Mouse (Mus musculus): Measurements from ENCODE around the gene Paics. TPM values are rescaled to one million over a fixed set of nuclear protein-coding genes. Genes with fewer than 3 reads are reported as not detected.

The Paics gene
- polyA plus RNA-seq, 1 experiment from 2014 or later = 396 TPM

- H3K4me3 ChIP-seq (replicated peaks) = no peak overlapping the region
- no peak overlapping the region for H3K27ac ChIP-seq
- H3K36me3 ChIP-seq = no peaks in the 10 kb centered on the region
- H3K27me3 ChIP-seq = peaks cover 15% of the 10 kb centered on the region
- no peak overlapping the region for H3K4me2 ChIP-seq
- H3K9ac ChIP-seq (replicated peaks) = no peak overlapping the region
- no peak for ATAC-seq (ENCODE audit: insufficient number of reproducible peaks, insufficient read depth, low FRiP score, low TSS enrichment, low read depth)
- H3K4me1 ChIP-seq (replicated peaks) = no peaks in the 10 kb centered on the region
- WGBS = 73% methylated on average over 3 of the region's 3 CpGs
- H3K9me3 ChIP-seq = no peaks in the 10 kb centered on the region
Observed at GRCm38 (mm10) chr5:77013171-77013570, 62.1 kb downstream of the Paics start.

DNA sequence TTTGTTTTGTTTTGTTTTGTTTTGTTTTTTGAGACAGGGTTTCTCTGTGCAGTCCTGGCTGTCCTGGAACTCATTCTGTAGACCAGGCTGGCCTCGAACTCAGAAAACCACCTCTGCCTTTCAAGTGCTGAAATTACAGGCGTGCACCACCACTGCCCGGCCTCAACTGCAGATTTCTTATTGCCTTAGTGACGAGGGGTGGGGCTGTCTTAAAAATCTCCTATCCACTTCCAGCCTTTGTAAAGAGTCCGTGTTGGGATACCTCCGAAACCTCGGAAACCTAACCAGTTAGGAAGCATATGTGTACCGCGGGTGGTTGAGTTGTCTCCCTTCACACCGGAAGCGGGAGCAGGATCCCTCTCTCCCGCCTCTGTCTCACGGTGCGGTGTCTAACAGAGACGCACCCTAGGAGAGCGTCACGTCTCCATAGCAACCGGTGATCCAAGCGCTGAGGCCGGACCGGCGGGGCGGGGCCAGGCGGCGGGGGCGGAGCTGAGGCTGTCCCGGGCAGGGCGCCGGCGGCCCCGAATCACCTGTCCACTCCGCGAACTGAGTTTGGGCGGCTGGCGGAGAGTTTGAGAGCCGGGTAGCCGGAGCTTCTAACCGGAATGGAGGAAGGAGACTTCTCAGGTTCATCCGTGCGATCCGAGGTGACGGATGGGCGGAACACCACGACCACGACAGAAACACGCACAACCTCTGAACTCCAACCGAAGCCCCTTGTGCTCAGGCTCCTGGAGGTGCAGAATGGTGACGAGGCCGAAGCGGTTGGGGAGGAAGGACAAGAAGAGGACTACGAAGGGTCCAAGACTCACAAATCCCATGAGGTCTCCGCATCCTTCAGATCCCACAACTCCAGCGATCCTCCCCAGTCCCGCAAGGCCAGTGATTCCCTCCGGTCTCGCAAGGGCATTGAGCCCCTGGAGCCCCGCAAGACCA is 64.7 kb downstream of the Paics start, which contains the start of gene Thegl:
Gene Thegl (plus strand): TSS at position 480 of the 939 bp plus-strand sequence.
- peak within 1 kb of the TSS; percentile 81 for H3K4me2 ChIP-seq
- ATAC-seq (ENCODE audit: insufficient number of reproducible peaks, insufficient read depth, low FRiP score, low TSS enrichment, low read depth) = peak; percentile 92
- H3K27ac ChIP-seq = no peak within 1 kb of the TSS
- H3K4me1 ChIP-seq (replicated peaks) = no peaks in the 10 kb centered on the region
- no peaks in the 10 kb centered on the region for H3K9me3 ChIP-seq
- no peaks in the 10 kb centered on the region for H3K36me3 ChIP-seq
- H3K27me3 ChIP-seq = peaks cover 15% of the 10 kb centered on the region
- peak within 1 kb of the TSS; percentile 27 for H3K9ac ChIP-seq (replicated peaks)
- peak within 1 kb of the TSS; percentile 51 for H3K4me3 ChIP-seq (replicated peaks)
- WGBS = 14% methylated on average over 57 of the region's 57 CpGs

Other genes starting within 250 kb of the Paics start
- gene Aasdh, start 45.8 kb upstream of the Paics start, polyA plus RNA-seq (2016; fragmentation: Nextera tagmentation; extraction: Ambion mirVana) = 21.1 and 21.9 TPM in 2 replicates
- 34.6 and 36.0 TPM in 2 replicates for gene Ppat, start 271 bp downstream of the Paics start, polyA plus RNA-seq (2016; fragmentation: Nextera tagmentation; extraction: Ambion mirVana)
- gene Srp72, start 23.4 kb downstream of the Paics start, polyA plus RNA-seq (2016; fragmentation: Nextera tagmentation; extraction: Ambion mirVana) = 88.1 and 88.5 TPM in 2 replicates
- gene Arl9, start 52.7 kb downstream of the Paics start, polyA plus RNA-seq (2016; fragmentation: Nextera tagmentation; extraction: Ambion mirVana) = not detected in 2 replicates
- gene Thegl, start 64.7 kb downstream of the Paics start, polyA plus RNA-seq (2016; fragmentation: Nextera tagmentation; extraction: Ambion mirVana) = not detected in 2 replicates
- gene Hopx, start 163.8 kb downstream of the Paics start, polyA plus RNA-seq (2016; fragmentation: Nextera tagmentation; extraction: Ambion mirVana) = 0.26 TPM in 1 of 2 replicates, not detected in the other

Measured in limb, embryonic 12.5 days (tissue).